Mouse (Mus musculus) v-Abl transformed pro-B cells (cell line): Measurements from ENCODE around the gene C130050O18Rik.

ENCODE experiments used
- in situ Hi-C, 2 experiments: fragments of 400-800 bp; cut with MboI; formaldehyde crosslinking; loops; one replicate each; pipeline ENCODE4 v1.15.1; 2025; ENCODE audit not compliant: unreplicated experiment in 2 of 2

The C130050O18Rik gene

DNA sequence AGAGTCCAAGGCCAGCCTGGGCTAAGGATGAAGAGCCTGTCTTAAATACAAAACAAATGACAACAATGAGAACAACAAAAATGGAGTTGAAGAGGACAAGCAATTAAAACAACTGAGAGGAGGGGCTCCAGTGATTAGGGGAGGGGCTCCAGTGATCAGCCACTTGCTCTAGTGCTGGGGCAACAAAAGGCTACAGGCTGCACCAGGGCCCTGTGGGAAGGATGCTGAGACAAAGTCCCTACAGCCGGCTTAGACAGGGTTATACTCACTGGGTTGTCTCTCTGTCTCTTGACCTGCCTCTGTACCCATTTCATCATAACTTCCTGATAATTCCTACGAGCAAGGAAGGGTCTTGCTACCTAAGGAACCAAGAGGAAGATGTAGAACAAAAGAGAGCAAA, 13.0 kb downstream of the C130050O18Rik start:
- in situ Hi-C loops: loop anchor here in 1 of 2 experiments (5.0 kb wide), 1 partner anchor 84 kb away; no protein-coding TSS in a partner anchor

GRCm38 (mm10) chr5:139418633-139419032, 13.6 kb downstream of the C130050O18Rik start:
- in situ Hi-C loops: loop anchor here in 1 of 2 experiments (5.0 kb wide), 1 partner anchor 84 kb away; no protein-coding TSS in a partner anchor

DNA sequence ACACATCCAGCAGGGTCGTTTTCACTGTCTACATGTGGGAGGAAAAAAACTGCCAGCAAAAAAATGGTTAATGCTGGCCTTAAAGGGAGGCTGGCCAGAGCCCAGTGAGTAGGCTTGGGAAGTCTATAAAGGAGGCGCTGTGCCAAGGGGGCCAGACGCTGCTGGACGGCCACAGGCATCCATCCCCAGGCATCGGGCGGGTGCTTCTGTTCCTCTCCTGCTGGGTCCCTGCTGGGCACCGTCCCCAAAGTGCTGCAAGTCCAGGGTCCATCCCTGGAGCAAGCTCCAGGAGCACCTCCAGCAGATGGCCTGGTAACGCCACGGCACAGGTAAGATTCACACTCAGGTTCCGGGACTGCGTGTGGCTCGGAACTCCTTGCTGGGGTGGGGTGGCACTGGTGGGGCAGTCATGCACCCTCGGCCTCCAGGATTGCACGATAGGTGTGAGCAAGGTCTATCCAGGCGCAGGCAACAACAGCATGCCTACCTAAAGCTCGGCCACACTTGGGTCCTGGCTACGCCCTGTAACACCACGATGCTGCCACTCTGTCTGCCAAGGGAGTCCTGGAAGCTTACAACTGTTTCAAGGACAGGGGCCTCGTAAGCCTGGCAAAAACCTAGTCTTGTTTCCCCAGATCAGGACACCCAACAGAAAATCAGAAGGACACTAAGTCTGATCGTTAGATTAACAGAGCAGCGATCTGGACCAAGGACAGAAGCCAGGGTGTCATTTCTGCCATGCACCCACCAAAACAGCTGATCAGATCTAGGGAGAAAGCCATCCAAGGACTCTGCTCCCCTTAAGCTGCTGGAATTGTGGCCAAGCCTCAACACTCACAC, 18.2 kb downstream of the C130050O18Rik start, which contains the start of gene Gper1:
TSS of gene Gper1 (plus strand) at position 126 of the 840 bp plus-strand sequence.
- in situ Hi-C loops: no loop called here

- in situ Hi-C loops: no loop called here
These were observed 20.1 kb downstream of the C130050O18Rik start for GRCm38 (mm10) chr5:139425198-139425597.

- in situ Hi-C loops: no loop called here
These were observed 21.9 kb downstream of the C130050O18Rik start for GRCm38 (mm10) chr5:139427001-139427400.

DNA sequence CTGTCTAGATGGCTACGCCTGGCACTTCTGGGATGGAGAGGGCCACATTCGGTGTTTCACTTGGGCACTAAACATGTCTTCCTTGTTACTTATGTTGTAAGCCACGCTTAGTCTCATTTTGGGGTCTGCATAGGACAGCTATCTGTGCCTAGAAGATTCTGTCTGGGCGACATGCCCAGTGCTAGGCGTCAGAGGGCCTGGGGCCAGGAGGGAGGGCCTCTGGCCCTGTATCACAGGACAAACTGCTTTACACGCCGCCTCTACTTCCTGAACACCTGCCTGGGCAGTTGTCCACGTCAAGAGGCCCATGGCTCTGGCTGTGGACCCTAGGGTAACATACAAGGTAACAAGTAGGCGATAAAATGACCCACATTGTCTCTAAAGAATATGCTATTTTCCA, 22.9 kb downstream of the C130050O18Rik start:
- in situ Hi-C loops: no loop called here

DNA sequence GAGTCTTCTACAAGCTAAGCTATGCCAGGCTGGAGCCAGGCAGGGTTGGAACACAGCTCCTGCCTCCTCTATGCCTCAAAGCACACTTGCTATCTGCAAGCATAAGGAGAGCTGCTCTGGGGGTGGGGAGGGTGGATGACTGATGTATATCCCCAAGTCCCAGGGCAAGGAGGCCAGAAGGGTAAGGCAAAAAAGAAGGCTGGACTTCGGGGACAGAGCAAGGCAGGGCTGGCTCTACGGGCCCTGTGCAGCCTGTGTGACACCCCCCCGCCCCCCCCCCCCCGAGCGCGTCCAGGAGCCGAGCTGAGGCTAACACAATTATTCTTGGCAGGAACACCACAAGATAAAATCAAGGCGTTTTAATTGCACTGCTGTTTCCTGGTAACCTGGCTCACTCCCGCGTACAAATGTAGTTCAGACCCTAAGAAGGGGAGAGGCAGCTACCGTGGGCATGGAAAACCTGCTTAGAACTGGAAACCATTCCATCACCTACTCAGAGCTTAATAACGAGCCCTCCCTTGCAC, 24.8 kb downstream of the C130050O18Rik start:
- in situ Hi-C loops: no loop called here

GRCm38 (mm10) chr5:139432333-139432732, 27.3 kb downstream of the C130050O18Rik start:
- in situ Hi-C loops: no loop called here

- in situ Hi-C loops: no loop called here
These were observed 27.8 kb downstream of the C130050O18Rik start for GRCm38 (mm10) chr5:139432747-139433508.

GRCm38 (mm10) chr5:139433842-139434568, 28.9 kb downstream of the C130050O18Rik start:
- in situ Hi-C loops: no loop called here

DNA sequence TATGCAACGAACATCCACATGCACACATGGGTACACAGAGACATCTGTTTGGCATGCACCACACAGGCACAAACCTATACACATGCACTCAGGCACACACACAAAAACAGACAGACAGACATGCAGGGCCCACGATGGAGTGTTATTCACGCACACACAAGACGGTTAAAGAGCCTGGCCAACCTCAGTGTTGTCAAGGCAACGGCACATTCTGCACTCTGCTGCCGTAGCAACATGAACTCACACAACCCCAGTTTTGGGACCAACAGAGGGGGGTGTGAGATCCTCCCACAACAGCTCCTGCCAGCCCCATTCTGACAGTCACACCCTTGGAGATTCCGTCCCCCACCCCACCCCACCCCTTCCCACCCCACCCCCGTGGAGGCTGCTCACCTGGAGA, 29.9 kb downstream of the C130050O18Rik start:
- in situ Hi-C loops: no loop called here

DNA sequence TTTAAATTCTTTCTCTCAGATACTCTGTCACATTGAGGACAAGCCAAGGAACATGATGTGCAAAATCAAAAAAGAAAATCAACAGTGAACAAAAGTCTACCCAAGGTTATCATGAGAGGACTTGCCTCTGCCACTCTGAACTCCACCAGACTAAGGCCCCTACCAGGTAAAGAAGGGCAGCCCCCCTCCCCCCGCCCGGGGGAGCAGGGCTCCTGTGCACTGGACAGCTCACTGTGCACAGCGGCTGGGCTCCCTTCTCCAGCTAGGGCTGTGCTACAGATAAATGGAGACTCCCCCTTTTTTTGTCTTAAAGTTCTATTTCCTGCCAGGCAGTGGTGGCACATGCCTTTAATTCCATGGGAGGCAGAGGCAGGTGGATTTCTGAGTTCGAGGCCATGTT, 32.7 kb downstream of the C130050O18Rik start:
- in situ Hi-C loops: no loop called here

- in situ Hi-C loops: no loop called here
These were observed 33.4 kb downstream of the C130050O18Rik start for GRCm38 (mm10) chr5:139438440-139438839.

GRCm38 (mm10) chr5:139440451-139440850, 35.4 kb downstream of the C130050O18Rik start:
- in situ Hi-C loops: loop anchor here in 1 of 2 experiments (10.0 kb wide), 1 partner anchor 996 kb away; the partner anchor contains the start of gene Zfp157

DNA sequence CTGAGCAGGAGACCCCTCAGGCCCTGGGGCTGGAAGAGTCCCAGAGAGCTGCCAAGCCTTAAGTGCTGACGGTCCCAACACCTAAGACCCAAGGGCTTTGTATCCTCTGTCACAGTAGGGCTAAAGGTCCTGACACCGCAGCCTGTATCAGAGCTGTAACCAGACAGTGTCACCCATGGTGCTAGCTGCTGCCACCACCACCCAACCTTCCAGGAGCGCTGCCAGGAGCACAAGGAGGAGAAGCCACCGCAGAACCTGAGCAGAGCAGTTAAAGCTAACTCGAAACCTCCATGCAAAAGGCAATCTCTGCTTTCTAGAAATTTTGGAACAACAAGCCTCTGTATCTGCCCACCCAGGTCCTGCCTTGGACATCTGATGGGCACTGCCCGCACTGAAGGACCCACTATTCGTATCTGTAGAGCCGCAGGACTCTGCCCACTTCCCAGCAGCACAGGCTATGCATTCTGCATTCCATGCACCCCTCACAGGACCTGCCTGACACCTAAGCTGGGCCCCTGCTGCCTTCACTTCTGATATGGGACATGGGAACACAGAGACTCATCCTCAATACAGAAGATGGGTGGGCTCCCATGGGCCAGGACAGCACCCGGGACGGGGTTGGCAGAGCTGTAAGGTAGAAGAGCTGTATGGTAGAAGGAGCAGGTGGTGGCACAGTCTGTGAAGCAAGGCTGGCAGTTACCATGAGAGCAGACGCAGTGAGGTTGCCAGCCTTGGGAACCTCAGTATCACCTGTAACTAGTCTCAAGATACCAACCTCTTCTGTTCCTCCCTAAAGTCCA, 36.0 kb downstream of the C130050O18Rik start:
- in situ Hi-C loops: loop anchor here in 1 of 2 experiments (10.0 kb wide), 1 partner anchor 996 kb away; the partner anchor contains the start of gene Zfp157

DNA sequence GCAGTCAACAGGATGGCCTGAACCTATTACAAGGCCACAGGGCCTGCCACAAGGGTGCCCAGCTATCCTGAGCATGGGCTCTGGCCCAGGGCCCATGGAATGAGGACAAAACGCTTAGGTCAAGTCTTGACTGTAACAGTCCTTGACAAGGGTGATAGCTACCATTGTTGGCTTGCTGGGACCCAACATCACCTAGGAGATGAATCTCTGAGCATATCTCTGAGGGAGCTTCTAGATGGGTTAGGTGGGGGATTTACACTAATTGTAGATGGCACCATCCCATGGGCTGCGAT, 36.6 kb downstream of the C130050O18Rik start:
- in situ Hi-C loops: loop anchor here in 1 of 2 experiments (10.0 kb wide), 1 partner anchor 997 kb away; the partner anchor contains the start of gene Zfp157

DNA sequence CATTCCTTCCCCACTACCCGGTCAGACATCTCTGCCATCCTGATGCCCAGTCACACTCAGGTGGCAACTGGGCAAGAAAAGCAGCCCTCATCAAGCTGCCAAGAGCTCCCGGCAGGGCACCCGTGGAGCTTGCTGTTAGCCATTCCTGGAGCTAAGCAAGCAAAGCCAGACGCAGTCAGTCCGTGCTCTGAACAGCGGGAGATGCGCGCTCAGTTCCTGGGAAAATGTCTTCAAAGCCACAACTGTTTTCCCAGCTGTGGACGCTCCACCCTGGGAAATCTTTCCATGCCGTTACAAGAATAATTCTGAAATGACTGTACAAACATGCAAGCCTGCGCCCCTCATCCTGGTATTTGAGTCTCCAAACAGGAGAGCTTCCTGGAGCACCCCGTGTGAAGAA, 37.3 kb downstream of the C130050O18Rik start:
- in situ Hi-C loops: loop anchor here in 1 of 2 experiments (10.0 kb wide), 1 partner anchor 998 kb away; the partner anchor contains the start of gene Zfp157

GRCm38 (mm10) chr5:139442962-139443361, 37.9 kb downstream of the C130050O18Rik start:
- in situ Hi-C loops: loop anchor here in 1 of 2 experiments (10.0 kb wide), 1 partner anchor 998 kb away; the partner anchor contains the start of gene Zfp157

DNA sequence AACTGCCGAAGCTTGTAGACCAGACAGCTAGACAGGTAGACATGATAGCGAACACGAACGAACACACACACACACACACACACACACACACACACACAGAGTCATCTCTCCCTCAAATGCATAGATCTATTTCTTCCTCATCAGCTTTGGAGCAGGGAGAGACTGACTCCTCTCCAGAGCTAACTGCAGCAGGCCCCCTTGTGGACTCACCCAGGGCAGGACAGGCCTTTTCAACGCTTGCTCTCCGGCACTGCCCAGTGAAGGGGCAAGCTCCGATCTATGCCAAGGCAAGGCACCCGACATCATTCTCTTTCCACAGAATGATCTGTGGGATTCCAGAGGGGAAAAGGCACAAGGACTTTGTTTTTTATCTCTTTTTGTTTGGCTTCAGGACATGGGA, 40.2 kb downstream of the C130050O18Rik start:
- in situ Hi-C loops: loop anchor here (5.0 to 10.0 kb wide), 2 partner anchors 63 to 1000 kb away; partner anchors contain the start of gene Zfp157 (in 1 of the 2)
